Mouse (Mus musculus) kidney, postnatal 36 days (tissue): ENCODE data around the gene Pja2.
A peak's percentile ranks its signal among the peaks of the same experiment; 100 is the strongest.
"Not testable (repeated sequence)": the region's sequence is repeated elsewhere in the genome, so short reads cannot be mapped to it uniquely, and the experiment has no call there.

Experiments used
- DNase-seq, 2 experiments: peaks; one replicate each; pipeline ENCODE4 v3.0.0; 2021 to 2022; ENCODE audit warnings: mixed read lengths in 2 of 2

Gene Pja2

GRCm38 (mm10) chr17:64331898-64332769 is at the start of gene Pja2:
TSS of gene Pja2 (minus strand) at chr17:64331916.
- peak; percentile 99 to 100 for DNase-seq

- DNase-seq, result peak; percentile 59 to 85
These were observed 43.6 kb upstream of the Pja2 start for GRCm38 (mm10) chr17:64375327-64375726.

- no peak for DNase-seq
These were observed 32.0 kb upstream of the Pja2 start for GRCm38 (mm10) chr17:64363694-64364093.

GRCm38 (mm10) chr17:64362570-64362969 is 30.9 kb upstream of the Pja2 start:
- no peak for DNase-seq

- no peak for DNase-seq
These were observed 30.3 kb upstream of the Pja2 start for GRCm38 (mm10) chr17:64361911-64362425.

GRCm38 (mm10) chr17:64353940-64354339 is 22.2 kb upstream of the Pja2 start:
- no peak for DNase-seq

- DNase-seq, result no peak
These were observed 14.4 kb upstream of the Pja2 start for GRCm38 (mm10) chr17:64346135-64346534.

- DNase-seq, result no peak
These were observed 13.0 kb upstream of the Pja2 start for GRCm38 (mm10) chr17:64344576-64345172.

- DNase-seq, result no peak
These were observed 10.0 kb upstream of the Pja2 start for GRCm38 (mm10) chr17:64341698-64342097.

- no peak for DNase-seq
These were observed 8.0 kb upstream of the Pja2 start for GRCm38 (mm10) chr17:64339752-64340151.

- DNase-seq, result no peak
These were observed 5.5 kb upstream of the Pja2 start for GRCm38 (mm10) chr17:64337220-64337619.

- no peak for DNase-seq
These were observed 2.2 kb upstream of the Pja2 start for GRCm38 (mm10) chr17:64333956-64334355.

- DNase-seq, result peak in 1 of 2 experiments; percentile 3
These were observed 1.0 kb upstream of the Pja2 start for GRCm38 (mm10) chr17:64332770-64333096.

- DNase-seq, result peak in 1 of 2 experiments; percentile 37
These were observed 322 bp downstream of the Pja2 start for GRCm38 (mm10) chr17:64331291-64331897.

GRCm38 (mm10) chr17:64330885-64331284 is 831 bp downstream of the Pja2 start:
- no peak for DNase-seq

- DNase-seq, result no peak
These were observed 7.2 kb downstream of the Pja2 start for GRCm38 (mm10) chr17:64324556-64324955.

- DNase-seq, result no peak
These were observed 16.3 kb downstream of the Pja2 start for GRCm38 (mm10) chr17:64315428-64315827.

GRCm38 (mm10) chr17:64314523-64314922 is 17.2 kb downstream of the Pja2 start:
- not testable (repeated sequence) for DNase-seq

- no peak for DNase-seq
These were observed 34.1 kb downstream of the Pja2 start for GRCm38 (mm10) chr17:64297628-64298027.

GRCm38 (mm10) chr17:64292740-64293139 is 39.0 kb downstream of the Pja2 start:
- DNase-seq, result no peak

- DNase-seq, result no peak
These were observed 42.0 kb downstream of the Pja2 start for GRCm38 (mm10) chr17:64289684-64290083.

GRCm38 (mm10) chr17:64288000-64288399 is 43.7 kb downstream of the Pja2 start:
- no peak for DNase-seq

GRCm38 (mm10) chr17:64286836-64287235 is 44.9 kb downstream of the Pja2 start:
- DNase-seq, result no peak

GRCm38 (mm10) chr17:64281368-64281767 is 50.3 kb downstream of the Pja2 start:
- not testable (repeated sequence) for DNase-seq
